Mouse (Mus musculus) myocyte (in vitro differentiated cells): Measurements from ENCODE around the gene Olfr765.

Experiments
- CEBPB ChIP-seq: IDR thresholded peaks from 2 replicates; pipeline ENCODE4 v1.6.1; 2011; ENCODE audit warnings: mild to moderate bottlenecking, moderate library complexity; ENCODE audit not compliant: poor library complexity, insufficient read depth, severe bottlenecking
- E2F4 ChIP-seq: IDR thresholded peaks from one replicate; pipeline ENCODE4 v1.6.1; 2011; ENCODE audit warnings: mild to moderate bottlenecking, control low read depth, moderate library complexity; ENCODE audit not compliant: insufficient read depth
- MAX ChIP-seq: IDR thresholded peaks from one replicate; pipeline ENCODE4 v1.6.1; 2011; ENCODE audit warnings: low read depth, mild to moderate bottlenecking, control low read depth
- POLR2A ChIP-seq: IDR thresholded peaks from one replicate; pipeline ENCODE4 v1.6.1; 2011; ENCODE audit warnings: low read depth, mild to moderate bottlenecking, control low read depth, moderate library complexity; ENCODE audit not compliant: insufficient read length
- POLR2AphosphoS2 ChIP-seq: IDR thresholded peaks from one replicate; pipeline ENCODE4 v1.6.1; 2011; ENCODE audit warnings: low read depth, control low read depth; ENCODE audit not compliant: insufficient read length

- TF ChIP-seq MAX = no peak
- no peak for TF ChIP-seq POLR2A
- no peak for TF ChIP-seq E2F4
- TF ChIP-seq POLR2AphosphoS2 = no peak
- TF ChIP-seq CEBPB = no peak
Measured at GRCm38 (mm10) chr10:128995796-128996195, 54.0 kb downstream of the Olfr765 start.
